Mouse (Mus musculus) spleen, adult 18-20 months (tissue): Measurements from ENCODE around the gene Tbx15.

Experiments
- DNase-seq, 2 experiments: peaks; one replicate each; pipeline ENCODE4 v3.0.0; 2022; ENCODE audit warnings: mixed read lengths in 2 of 2

The Tbx15 gene

GRCm38 (mm10) chr3:99248831-99249550 lies 8.8 kb downstream of the Tbx15 start:
- DNase-seq: no peak

- no peak for DNase-seq
These were observed 9.3 kb downstream of the Tbx15 start for GRCm38 (mm10) chr3:99249551-99249870.

GRCm38 (mm10) chr3:99249906-99250305 lies 9.7 kb downstream of the Tbx15 start:
- DNase-seq: no peak

- DNase-seq: no peak
These were observed 11.3 kb downstream of the Tbx15 start for GRCm38 (mm10) chr3:99251271-99252165.

GRCm38 (mm10) chr3:99252461-99253091 lies 12.4 kb downstream of the Tbx15 start:
- DNase-seq: no peak

GRCm38 (mm10) chr3:99253092-99253488 lies 12.9 kb downstream of the Tbx15 start:
- no peak for DNase-seq

DNA sequence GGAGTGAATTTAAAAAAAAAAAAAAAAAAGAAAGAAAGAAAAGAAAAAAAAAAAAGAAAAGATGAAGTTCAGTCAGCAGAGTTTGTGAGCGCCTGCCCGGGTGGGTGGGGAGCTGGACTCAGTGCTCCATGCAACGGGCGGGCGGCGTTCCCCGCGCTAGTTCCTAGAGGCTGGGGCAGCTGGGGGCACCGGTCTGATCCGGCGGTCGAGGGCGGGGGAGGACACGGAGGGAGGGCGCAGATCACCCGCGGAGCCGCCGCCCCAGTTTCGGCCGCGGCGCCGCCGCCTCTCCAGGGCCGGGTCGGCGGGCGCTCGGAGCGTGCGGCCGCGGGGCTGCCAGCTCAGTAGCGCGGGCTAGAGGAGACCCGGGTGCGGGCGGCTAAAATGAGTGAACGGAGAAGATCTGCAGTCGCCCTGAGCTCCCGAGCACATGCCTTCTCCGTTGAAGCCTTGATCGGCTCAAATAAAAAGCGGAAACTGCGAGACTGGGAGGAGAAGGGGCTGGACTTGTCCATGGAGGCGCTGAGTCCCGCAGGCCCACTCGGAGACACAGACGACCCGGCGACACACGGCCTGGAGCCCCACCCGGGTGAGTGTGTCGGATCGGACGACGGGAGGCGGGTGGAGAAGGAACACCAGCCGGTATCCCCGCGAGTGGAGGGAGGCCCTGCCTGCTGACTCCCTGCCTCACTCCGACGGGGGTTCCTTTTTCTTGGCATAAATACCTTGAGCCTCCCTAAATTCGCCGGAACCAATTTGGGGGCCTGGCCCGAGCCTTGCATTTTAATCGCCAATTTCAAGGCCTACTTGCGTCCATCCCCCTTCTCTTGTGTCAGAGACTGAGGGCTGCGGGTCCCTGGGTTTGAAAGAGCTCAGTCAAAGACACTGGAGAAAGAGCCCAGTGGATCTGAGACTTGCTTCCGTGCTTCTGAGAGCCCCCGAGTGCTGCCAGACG lies 13.6 kb downstream of the Tbx15 start:
- no peak for DNase-seq

DNA sequence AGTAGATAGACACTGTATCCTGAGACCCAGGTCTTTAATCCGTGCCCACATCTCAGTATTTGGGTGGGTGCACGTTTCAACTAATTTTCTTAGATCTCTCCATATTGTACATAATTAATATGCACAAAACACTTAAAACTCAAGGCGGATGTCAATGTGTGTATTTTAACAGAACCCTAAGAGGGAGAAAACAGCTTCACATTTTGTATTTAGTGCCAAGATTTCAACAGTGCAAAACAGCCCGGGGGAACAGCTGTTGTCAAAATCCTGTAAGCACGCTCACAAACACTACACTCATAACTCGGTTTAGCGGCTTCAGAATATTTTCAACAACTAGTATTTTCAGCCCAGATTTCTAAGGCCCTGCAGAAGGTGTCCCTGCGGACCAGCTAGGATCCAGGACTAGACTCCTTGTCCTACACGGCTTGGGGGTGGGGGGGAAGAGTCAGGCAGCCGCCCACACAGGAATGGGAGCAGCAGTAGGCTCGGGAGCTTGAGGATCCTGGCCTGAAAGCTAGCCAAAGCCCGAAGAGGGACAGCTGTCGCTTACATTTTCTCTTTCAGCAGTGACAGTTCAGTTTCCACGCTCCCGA lies 14.5 kb downstream of the Tbx15 start:
- no peak for DNase-seq

DNA sequence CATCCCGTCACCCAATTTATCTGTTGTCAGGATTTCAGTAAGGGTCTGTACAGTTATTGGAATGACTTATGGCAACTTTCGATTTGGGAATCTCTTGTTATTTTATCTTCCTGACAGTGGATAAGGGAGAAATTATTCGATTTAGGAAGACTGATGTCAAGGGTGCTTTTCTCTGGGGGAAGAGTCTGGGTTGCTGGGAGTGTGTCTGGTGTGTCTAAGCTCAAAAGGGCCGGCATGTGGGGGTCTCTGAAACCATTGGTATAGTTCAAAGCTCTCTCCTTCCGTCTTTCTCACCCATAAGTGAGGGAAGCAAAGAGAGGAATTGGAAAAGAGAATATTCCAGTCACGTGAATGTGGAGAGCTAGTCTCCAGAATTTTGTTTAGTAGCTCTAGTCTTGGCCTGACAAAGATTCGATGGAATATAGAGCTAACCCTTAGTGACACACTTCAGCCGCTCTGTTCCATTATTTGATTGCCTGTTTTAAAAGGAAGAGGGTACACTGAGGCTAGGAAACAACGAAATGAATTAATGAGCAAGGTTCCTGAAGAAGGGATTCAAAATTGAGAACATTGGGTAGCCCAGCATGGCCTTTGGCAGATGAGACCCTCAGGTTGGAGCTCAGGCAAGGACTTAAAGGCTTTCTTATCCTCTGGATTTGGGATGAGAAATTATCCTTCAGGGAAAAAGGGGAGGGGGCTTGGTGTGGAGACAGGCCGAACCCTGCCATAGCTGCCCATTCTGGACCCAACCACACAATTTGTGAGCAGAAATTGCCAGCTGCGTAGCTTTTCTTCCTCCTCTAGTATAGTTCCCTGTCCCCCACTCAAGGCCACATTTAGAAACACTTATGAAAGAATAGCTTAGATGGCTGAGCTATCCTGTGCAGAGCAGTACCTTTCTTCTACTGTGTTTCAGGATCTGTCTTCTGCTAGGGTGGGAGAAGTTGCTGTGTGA lies 15.5 kb downstream of the Tbx15 start:
- no peak for DNase-seq

DNA sequence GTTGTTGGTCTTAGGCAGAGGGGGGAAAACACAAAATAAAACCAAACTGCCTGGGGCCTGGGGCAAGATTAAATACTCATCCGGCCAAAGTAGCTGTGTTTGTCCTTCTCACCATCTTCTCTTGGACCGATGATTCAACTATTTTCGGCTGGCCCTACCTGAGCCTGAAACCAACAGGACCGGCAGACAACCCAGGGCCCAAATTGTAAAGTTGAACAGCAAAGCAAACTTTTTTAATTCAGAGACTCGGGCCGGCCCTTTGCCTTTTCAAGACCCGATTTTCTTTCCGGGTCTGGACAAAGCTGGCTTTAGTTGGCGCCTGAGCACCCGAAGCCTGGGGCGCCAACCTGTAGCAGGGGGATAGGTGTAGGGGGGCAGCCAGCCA lies 16.2 kb downstream of the Tbx15 start:
- no peak for DNase-seq

- DNase-seq: no peak
These were observed 16.6 kb downstream of the Tbx15 start for GRCm38 (mm10) chr3:99256766-99257165.

- no peak for DNase-seq
These were observed 17.7 kb downstream of the Tbx15 start for GRCm38 (mm10) chr3:99257586-99258577.

GRCm38 (mm10) chr3:99259741-99260270 lies 19.6 kb downstream of the Tbx15 start:
- DNase-seq: no peak

DNA sequence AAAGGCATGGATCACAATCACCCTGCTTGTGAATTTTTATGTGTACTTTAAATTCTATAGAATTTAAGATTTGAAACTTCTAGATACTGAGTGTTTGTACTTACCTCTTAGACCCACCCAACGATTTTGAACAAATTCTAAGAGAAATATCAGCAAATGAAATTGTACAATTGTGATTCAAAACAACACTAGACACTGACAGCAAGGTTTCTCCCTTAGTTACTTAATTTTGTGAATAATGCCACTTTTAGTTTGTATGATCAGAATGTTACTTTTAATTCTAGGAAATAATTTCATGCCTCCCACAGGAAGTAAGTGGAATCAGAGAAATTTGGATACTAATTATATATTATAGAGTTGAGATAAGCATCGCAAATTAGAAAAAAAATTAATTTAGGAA lies 20.2 kb downstream of the Tbx15 start:
- no peak for DNase-seq

- no peak for DNase-seq
These were observed 21.2 kb downstream of the Tbx15 start for GRCm38 (mm10) chr3:99261371-99261791.

DNA sequence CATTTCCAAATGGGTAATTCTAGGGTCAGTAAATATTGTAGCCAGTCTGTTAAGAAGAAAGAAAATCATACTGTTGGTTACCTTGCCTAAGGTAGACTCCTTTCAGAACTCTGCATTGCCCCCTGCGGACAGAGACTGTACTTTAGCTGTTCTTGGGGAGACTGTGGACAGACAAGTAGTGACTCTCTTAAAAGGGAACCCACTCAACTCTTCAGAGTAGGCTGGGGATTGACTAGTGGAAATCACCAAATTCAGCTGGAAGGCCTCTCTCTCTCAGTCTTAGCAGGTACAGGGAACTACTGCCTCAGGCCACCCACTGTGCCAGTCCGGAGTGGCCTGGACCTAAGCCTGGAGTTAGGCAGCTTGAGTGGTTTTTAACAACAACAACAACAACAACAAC lies 21.8 kb downstream of the Tbx15 start:
- no peak for DNase-seq

- no peak for DNase-seq
These were observed 23.3 kb downstream of the Tbx15 start for GRCm38 (mm10) chr3:99263471-99263903.

DNA sequence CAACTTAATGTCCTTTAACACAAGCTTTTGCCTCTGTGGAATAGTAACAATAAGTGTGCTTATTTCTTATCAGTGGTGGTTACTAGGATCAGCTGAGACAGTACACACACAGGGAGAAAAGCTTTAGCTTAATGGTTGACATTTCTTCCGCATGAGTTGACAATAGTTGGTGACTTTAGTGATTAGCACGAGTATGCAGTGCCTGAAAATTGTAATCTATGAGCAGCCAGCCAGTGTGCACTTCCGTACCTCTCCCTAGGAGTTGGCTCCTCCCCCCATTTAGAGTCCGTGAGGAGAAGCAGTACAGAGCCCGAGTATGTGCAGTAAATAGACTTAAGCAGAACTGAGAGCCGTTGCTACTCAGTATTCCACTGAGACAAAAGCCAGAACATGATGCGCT lies 24.5 kb downstream of the Tbx15 start:
- no peak for DNase-seq

- DNase-seq: no peak
These were observed 26.6 kb downstream of the Tbx15 start for GRCm38 (mm10) chr3:99266752-99267303.
